Mouse (Mus musculus) G1E (cell line): ENCODE results near the gene Mttp. TPM values are rescaled to one million over a fixed set of nuclear protein-coding genes. Genes with fewer than 3 reads are reported as not detected.
"Not testable (repeated sequence)": the region's sequence is repeated elsewhere in the genome, so short reads cannot be mapped to it uniquely, and the experiment has no call there.

Experiments
- ATAC-seq: 2 replicates; pipeline ENCODE4 v1.8.0; 2016; ENCODE audit warnings: mild to moderate bottlenecking; ENCODE audit not compliant: insufficient number of reproducible peaks, poor library complexity, low FRiP score, severe bottlenecking; ENCODE audit errors: extremely low read depth
- DNase-seq: peaks from one replicate; pipeline ENCODE4 v3.0.0; 2012; ENCODE audit warnings: low spot score
- H3K27me3 ChIP-seq: 2 replicates; pipeline ENCODE4 v1.6.1; 2012; ENCODE audit warnings: mild to moderate bottlenecking, low read length, inconsistent platforms; ENCODE audit not compliant: insufficient read depth
- H3K36me3 ChIP-seq: replicated peaks from 2 replicates; pipeline ENCODE3; 2012; ENCODE audit warnings: mild to moderate bottlenecking, inconsistent platforms
- H3K4me1 ChIP-seq: 2 replicates; pipeline ENCODE4 v1.6.1; 2012; ENCODE audit warnings: low read depth, low read length, inconsistent platforms, mixed read lengths; ENCODE audit not compliant: insufficient read depth
- H3K4me3 ChIP-seq: 2 replicates; pipeline ENCODE4 v1.5.1; 2012; ENCODE audit warnings: low read depth, mild to moderate bottlenecking, inconsistent platforms, low read length, moderate library complexity, mixed read lengths
- H3K9me3 ChIP-seq: replicated peaks from 2 replicates; pipeline ENCODE4 v1.6.1; 2012; ENCODE audit warnings: inconsistent platforms
- CTCF ChIP-seq: IDR thresholded peaks from 2 replicates; pipeline ENCODE4 v1.5.1; 2012; ENCODE audit warnings: low read depth, low read length, inconsistent platforms, mixed read lengths
- GATA1 ChIP-seq: IDR thresholded peaks from 2 replicates; pipeline ENCODE4 v1.6.1; 2012; ENCODE audit warnings: borderline replicate concordance, low read length, inconsistent platforms, mixed read lengths
- GATA2 ChIP-seq: IDR thresholded peaks from 2 replicates; pipeline ENCODE4 v1.6.1; 2012; ENCODE audit warnings: low read depth, low read length, inconsistent platforms, borderline replicate concordance
- POLR2AphosphoS5 ChIP-seq: IDR thresholded peaks from 2 replicates; pipeline ENCODE4 v1.6.1; 2012; ENCODE audit warnings: low read depth, low read length, inconsistent platforms; ENCODE audit not compliant: insufficient replicate concordance
- TAL1 ChIP-seq: conservative IDR thresholded peaks from 2 replicates; pipeline ENCODE4 v1.6.1; 2012; ENCODE audit warnings: low read depth, low read length, inconsistent platforms, mixed read lengths
- polyA plus RNA-seq: library from polyadenylated mRNA; stranded (reverse); fragments of >175 nt; gene quantifications from 2 replicates; pipeline ENCODE4 v1.2.3, GENCODE M21; 2012
- total RNA-seq, 2 experiments: library from RNA; stranded (forward) in 1 of 2; stranded (reverse) in 1 of 2; fragments of 200-1000 nt in 1 of 2; fragments of >200 nt in 1 of 2; fragmentation: Nextera tagmentation in 1 of 2; gene quantifications; 2 replicates each; pipeline ENCODE4 v1.2.3; 2014 to 2017

Gene Mttp
- total and polyA plus RNA-seq, 3 experiments = 0.42 to 8.0 (median 3.4) TPM

DNA sequence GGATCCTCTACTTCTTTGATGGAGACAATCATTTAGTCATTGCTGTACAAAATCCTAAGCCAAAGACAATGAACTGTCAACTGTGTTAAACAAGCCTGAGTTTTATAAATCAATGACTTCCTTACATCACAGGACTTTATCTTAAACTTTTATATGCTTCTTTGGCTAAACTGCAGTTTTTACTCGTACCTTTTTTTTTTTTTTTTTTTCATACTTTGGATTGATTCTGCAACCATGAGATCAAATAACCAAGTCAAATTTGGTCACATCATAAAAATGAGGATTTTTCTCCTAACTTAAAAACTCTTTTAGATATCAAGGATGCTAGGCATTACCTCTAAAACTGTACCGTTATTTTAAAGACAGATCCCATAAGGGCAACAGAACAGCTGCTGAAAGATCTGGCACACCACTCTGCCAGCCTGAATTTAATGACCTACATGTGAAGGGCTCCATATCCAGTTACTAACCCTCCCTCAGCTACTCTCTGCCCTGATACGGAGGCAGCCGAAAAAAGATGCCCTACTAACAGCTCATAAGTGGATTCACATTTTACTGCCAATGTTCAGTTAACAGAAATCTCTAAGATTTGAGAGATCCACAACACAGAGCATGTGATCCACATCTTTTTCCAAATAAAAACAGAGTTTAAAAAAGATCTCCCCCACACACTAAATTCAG, 2.6 kb downstream of the Mttp start:
- Histone ChIP-seq H3K9me3 (0 out of 2 replicates have a peak, but pooled peaks cover 3% of the 10 kb centered on the region), H3K36me3 (peaks cover 10% of the 10 kb centered on the region), H3K4me3 (peak overlapping the region; percentile 52; the same call in 1 of the 2 replicates), H3K27me3 (no peaks in the 10 kb centered on the region), H3K4me1 (peaks cover 14% of the 10 kb centered on the region)
- ATAC-seq (no peak), DNase-seq (no peak)
- TF ChIP-seq GATA1 (no peak), POLR2AphosphoS5 (no peak), TAL1 (no peak), CTCF (no peak), GATA2 (no peak)

DNA sequence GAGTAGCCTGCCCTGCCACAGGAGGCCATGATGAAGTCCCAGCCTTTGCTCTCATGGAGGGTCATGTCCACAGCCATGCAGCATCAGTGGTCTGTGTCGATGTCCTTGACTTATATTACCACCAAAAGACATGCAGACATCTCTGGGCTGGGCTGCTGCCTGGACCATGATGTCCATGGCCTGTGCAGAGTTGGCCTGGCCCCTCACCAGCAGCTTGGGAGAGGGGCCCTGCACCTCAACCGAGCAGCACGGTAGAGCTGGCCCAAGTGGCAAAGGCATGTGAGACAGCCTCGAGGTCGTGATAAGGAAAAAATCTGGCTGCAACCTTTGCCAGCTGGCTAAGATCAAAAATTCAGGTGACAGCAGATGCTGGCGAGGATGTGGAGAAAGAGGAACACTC, 5.1 kb downstream of the Mttp start:
- TF ChIP-seq TAL1 (no peak), CTCF (no peak), GATA1 (no peak), GATA2 (no peak), POLR2AphosphoS5 (no peak)
- H3K4me1 ChIP-seq = peaks cover 12% of the 10 kb centered on the region
- 0 out of 2 replicates have a peak, but pooled peaks cover 3% of the 10 kb centered on the region for H3K9me3 ChIP-seq
- peaks cover 4% of the 10 kb centered on the region for H3K36me3 ChIP-seq
- H3K27me3 ChIP-seq = no peaks in the 10 kb centered on the region
- DNase-seq (no peak), ATAC-seq (no peak)
- H3K4me3 ChIP-seq = no peak overlapping the region

DNA sequence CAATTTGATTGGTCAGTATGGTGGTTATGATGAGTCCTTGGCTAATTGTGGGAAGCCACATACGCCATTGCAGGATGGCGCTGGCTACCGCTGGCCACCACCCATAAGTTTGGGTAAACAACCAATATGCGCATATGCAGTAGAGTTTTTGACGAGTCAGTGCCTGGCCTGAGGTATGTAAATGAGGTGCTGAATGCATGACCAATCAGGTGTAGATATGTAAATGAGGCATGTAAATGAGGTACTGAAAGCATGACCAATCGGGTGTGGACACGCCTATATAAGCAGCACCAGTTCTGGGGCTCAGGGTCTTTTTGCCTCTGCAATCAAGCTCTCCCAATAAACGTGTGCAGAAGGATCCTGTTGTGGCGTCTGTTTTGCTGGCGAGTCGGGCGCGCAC, 6.6 kb downstream of the Mttp start:
- H3K36me3 ChIP-seq, DNase-seq, H3K9me3 ChIP-seq, H3K27me3 ChIP-seq, H3K4me3 ChIP-seq, ATAC-seq: not testable (repeated sequence)
- H3K4me1 ChIP-seq = peaks cover 12% of the 10 kb centered on the region

DNA sequence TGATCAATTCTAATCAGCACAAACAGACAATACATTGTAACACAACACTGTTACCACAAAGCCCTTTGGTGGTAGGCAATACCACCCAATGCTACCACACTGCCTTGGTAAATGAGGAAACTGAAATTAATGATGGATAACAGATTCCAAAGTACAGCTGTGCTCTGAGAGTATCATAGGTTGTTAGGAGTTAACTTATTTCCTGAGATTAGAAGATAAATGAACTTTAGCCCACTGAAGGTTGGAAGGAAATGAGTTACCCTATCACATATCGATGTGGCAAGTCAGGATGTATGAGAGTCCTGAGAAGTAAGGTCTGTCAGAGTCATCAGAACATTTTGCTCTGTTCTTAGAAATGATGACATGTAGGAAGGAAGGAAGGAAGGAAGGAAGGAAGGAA, 10.2 kb downstream of the Mttp start:
- H3K27me3 ChIP-seq = no peaks in the 10 kb centered on the region
- H3K4me1 ChIP-seq = peaks cover 3% of the 10 kb centered on the region
- no peak for ATAC-seq
- TF ChIP-seq TAL1 (no peak), CTCF (no peak), GATA2 (no peak), GATA1 (no peak), POLR2AphosphoS5 (no peak)
- H3K9me3 ChIP-seq = 0 out of 2 replicates have a peak, but pooled peaks cover 3% of the 10 kb centered on the region
- DNase-seq = no peak
- H3K4me3 ChIP-seq = no peak overlapping the region
- peaks cover 2% of the 10 kb centered on the region for H3K36me3 ChIP-seq

DNA sequence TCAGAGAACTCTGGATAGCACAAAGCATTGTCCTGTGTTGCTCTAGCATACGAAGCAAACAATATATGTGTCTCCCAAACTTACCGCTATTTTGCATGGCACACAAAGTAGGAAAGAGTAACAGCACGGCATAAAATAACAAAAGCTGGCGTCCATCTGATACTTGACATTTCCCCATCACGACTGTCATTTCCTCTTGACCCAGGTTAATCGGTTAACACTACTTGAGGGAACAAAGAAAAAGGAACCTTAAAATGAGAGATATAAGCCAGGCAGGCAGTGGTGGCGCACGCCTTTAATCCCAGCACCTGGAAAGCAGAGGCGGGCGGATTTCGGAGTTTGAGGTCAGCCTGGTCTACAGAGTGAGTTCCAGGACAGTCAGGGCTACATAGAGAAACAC, 10.9 kb downstream of the Mttp start:
- 0 out of 2 replicates have a peak, but pooled peaks cover 3% of the 10 kb centered on the region for H3K9me3 ChIP-seq
- TF ChIP-seq CTCF (no peak), GATA2 (no peak), GATA1 (no peak), POLR2AphosphoS5 (no peak), TAL1 (no peak)
- no peaks in the 10 kb centered on the region for H3K27me3 ChIP-seq
- DNase-seq = no peak
- no peaks in the 10 kb centered on the region for H3K36me3 ChIP-seq
- ATAC-seq = no peak
- H3K4me3 ChIP-seq = no peak overlapping the region
- no peaks in the 10 kb centered on the region for H3K4me1 ChIP-seq

DNA sequence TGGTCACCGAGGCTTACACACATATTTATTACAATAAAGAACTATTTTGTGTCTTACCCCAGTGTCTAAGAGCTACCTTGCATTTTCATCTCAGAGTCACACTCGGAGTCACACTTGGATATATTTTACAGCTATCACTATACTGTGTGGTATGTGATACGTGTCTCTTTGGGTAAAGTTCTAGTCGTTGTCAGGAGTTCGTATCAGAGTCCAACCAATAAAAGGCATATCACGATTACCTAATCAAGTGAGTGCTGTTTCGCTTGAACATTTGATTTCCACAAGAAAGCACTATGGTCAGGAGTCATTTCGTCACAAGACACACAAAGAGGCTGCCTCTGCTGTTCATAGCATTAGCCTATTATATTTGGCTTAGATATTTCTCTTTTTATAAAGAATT, 11.3 kb downstream of the Mttp start:
- Histone ChIP-seq H3K36me3 (no peaks in the 10 kb centered on the region), H3K9me3 (0 out of 2 replicates have a peak, but pooled peaks cover 3% of the 10 kb centered on the region), H3K4me3 (no peak overlapping the region), H3K4me1 (no peaks in the 10 kb centered on the region), H3K27me3 (no peaks in the 10 kb centered on the region)
- ATAC-seq (no peak), DNase-seq (no peak)
- TF ChIP-seq CTCF (no peak), GATA2 (no peak), GATA1 (no peak), POLR2AphosphoS5 (no peak), TAL1 (no peak)

DNA sequence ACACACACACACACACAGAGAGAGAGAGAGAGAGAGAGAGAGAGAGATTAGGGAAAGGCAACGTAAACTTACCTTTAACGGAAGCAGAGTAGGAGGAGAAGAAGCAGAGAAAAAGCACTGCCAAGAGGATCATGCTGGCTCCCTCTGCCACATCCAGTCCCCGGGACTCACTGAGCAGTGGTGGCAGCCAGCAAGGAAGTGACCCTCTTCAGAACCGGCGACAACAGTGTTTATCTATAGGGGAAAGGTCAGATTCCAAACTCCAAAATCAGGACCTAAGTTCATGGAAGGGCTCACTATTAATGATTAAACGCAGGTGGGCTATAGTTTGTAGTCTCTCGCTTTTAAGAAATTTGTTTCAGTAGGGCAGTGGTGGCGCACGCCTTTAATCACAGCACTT, 13.6 kb downstream of the Mttp start:
- Histone ChIP-seq H3K27me3 (no peaks in the 10 kb centered on the region), H3K9me3 (no peaks in the 10 kb centered on the region), H3K4me1 (no peaks in the 10 kb centered on the region), H3K36me3 (no peaks in the 10 kb centered on the region), H3K4me3 (no peak overlapping the region)
- ATAC-seq = no peak
- TF ChIP-seq GATA1 (no peak), POLR2AphosphoS5 (no peak), GATA2 (no peak), CTCF (no peak)
- no peak for DNase-seq
